Mouse (Mus musculus) erythroblast, embryonic 14.5 days (primary cell): Measurements from ENCODE around the gene Ostf1.

Experiments used
- GATA1 ChIP-seq: IDR thresholded peaks from 2 replicates; pipeline ENCODE4 v1.6.1; 2012; ENCODE audit warnings: low read length, inconsistent platforms, mixed read lengths
- TAL1 ChIP-seq: IDR thresholded peaks from 3 replicates; pipeline ENCODE4 v1.6.1; 2012; ENCODE audit warnings: low read length, inconsistent platforms, mixed read lengths

DNA sequence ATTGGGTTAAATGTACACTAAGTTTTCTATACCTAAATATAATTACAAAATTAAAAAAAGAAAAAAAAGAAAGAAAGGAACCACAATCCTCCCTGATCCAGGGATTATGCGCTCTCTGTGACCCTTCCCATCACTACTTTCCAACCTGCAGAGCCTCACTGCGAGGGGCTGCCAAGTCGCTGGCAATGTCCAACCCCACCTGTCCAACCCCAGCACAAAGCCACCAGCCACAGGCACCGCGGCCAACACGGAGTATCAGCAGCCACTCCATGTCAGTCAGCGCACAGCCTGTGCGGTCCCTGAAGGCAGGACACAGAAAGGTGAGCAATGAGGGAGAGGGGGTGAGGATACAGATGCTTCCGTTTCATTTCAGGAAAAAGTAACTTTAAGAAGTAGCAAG is 49.4 kb downstream of the Ostf1 start:
- TF ChIP-seq TAL1 (no peak), GATA1 (no peak)
